Mouse (Mus musculus) spleen, postnatal 14 days (tissue): ENCODE results near the gene Uty.

Source experiments
- DNase-seq, 2 experiments: peaks; one replicate each; pipeline ENCODE4 v3.0.0; 2021 to 2022; ENCODE audit warnings: low spot score in 2 of 2

Gene Uty

GRCm38 (mm10) chrY:1245426-1245863, at the start of gene Uty:
Gene Uty, minus strand, starts transcription at chrY:1245759.
- DNase-seq, result peak in 1 of 2 experiments; percentile 16

- DNase-seq, result no peak
These were observed 48.1 kb upstream of the Uty start for GRCm38 (mm10) chrY:1293708-1294107.

- DNase-seq, result peak in 1 of 2 experiments; percentile 37
These were observed 40.7 kb upstream of the Uty start, which contains the start of gene Ddx3y for GRCm38 (mm10) chrY:1286171-1286795. Gene Ddx3y, minus strand, starts transcription at chrY:1286629.

- no peak for DNase-seq
These were observed 40.2 kb upstream of the Uty start for GRCm38 (mm10) chrY:1285735-1286134.

GRCm38 (mm10) chrY:1246117-1246516, 558 bp upstream of the Uty start:
- no peak for DNase-seq

- no peak for DNase-seq
These were observed 619 bp downstream of the Uty start for GRCm38 (mm10) chrY:1244940-1245339.

- DNase-seq, result no peak
These were observed 1.1 kb downstream of the Uty start for GRCm38 (mm10) chrY:1244421-1244820.

- no peak for DNase-seq
These were observed 25.6 kb downstream of the Uty start for GRCm38 (mm10) chrY:1220001-1220400.

GRCm38 (mm10) chrY:1178476-1178875, 67.1 kb downstream of the Uty start:
- no peak for DNase-seq

GRCm38 (mm10) chrY:1163054-1163453, 82.5 kb downstream of the Uty start:
- DNase-seq, result no peak

GRCm38 (mm10) chrY:1116153-1116552, 129.4 kb downstream of the Uty start:
- DNase-seq, result no peak

GRCm38 (mm10) chrY:1114016-1114415, 131.5 kb downstream of the Uty start:
- no peak for DNase-seq
